Mouse (Mus musculus) E14TG2a.4 (cell line): ENCODE data around the gene Frmd5.

Experiments used
- H3K27me3 ChIP-seq: 2 replicates; pipeline ENCODE4 v1.6.1; 2014; ENCODE audit warnings: low read length, control low read depth; ENCODE audit not compliant: insufficient read depth
- H3K36me3 ChIP-seq: 2 replicates; pipeline ENCODE4 v1.6.1; 2014; ENCODE audit warnings: low read length, control low read depth; ENCODE audit not compliant: insufficient read depth
- H3K4me1 ChIP-seq: replicated peaks from 2 replicates; pipeline ENCODE4 v1.6.1; 2014; ENCODE audit warnings: low read depth, low read length, control low read depth
- H3K4me3 ChIP-seq: replicated peaks from 2 replicates; pipeline ENCODE4 v1.5.1; 2014; ENCODE audit warnings: mild to moderate bottlenecking, low read length
- H3K9me3 ChIP-seq: 2 replicates; pipeline ENCODE4 v1.6.1; 2014; ENCODE audit warnings: low read length, control low read depth
- CTCF ChIP-seq: conservative IDR thresholded peaks from 2 replicates; pipeline ENCODE4 v1.5.1; 2014; ENCODE audit warnings: low read length
- NANOG ChIP-seq: IDR thresholded peaks from 2 replicates; pipeline ENCODE4 v1.6.1; 2014; ENCODE audit warnings: borderline replicate concordance, low read length, mixed read lengths
- POU5F1 ChIP-seq: IDR thresholded peaks from 2 replicates; pipeline ENCODE4 v1.6.1; 2014; ENCODE audit warnings: low read length, borderline replicate concordance

The Frmd5 gene

GRCm38 (mm10) chr2:121588309-121588694 lies 218.6 kb downstream of the Frmd5 start:
- no peaks in the 10 kb centered on the region for H3K27me3 ChIP-seq
- no peaks in the 10 kb centered on the region for H3K9me3 ChIP-seq
- H3K4me3 ChIP-seq: peak overlapping the region; percentile 8; the same call in 1 of the 2 replicates
- TF ChIP-seq POU5F1 (no peak), NANOG (no peak), CTCF (no peak)
- peaks cover 16% of the 10 kb centered on the region for H3K4me1 ChIP-seq
- 0 out of 2 replicates have a peak, but pooled peaks cover 2% of the 10 kb centered on the region for H3K36me3 ChIP-seq

GRCm38 (mm10) chr2:121587523-121588308 lies 219.2 kb downstream of the Frmd5 start:
- 0 out of 2 replicates have a peak, but pooled peaks cover 2% of the 10 kb centered on the region for H3K36me3 ChIP-seq
- TF ChIP-seq NANOG: no peak
- no peak for TF ChIP-seq CTCF
- TF ChIP-seq POU5F1: no peak
- H3K27me3 ChIP-seq: no peaks in the 10 kb centered on the region

GRCm38 (mm10) chr2:121584705-121585104 lies 222.2 kb downstream of the Frmd5 start:
- no peaks in the 10 kb centered on the region for H3K36me3 ChIP-seq

More at GRCm38 (mm10) chr2:121587523-121588308, 219.2 kb downstream of the Frmd5 start:
- H3K4me1 ChIP-seq: peaks cover 16% of the 10 kb centered on the region
- no peaks in the 10 kb centered on the region for H3K9me3 ChIP-seq
- H3K4me3 ChIP-seq: 0 out of 2 replicates have a peak overlapping the region, but pooled peaks have one; percentile 8

GRCm38 (mm10) chr2:121583468-121584116 lies 223.3 kb downstream of the Frmd5 start:
- peaks cover 23% of the 10 kb centered on the region for H3K4me1 ChIP-seq
- H3K27me3 ChIP-seq: no peaks in the 10 kb centered on the region
- TF ChIP-seq CTCF (no peak), NANOG (no peak), POU5F1 (no peak)
- no peaks in the 10 kb centered on the region for H3K9me3 ChIP-seq
- no peak overlapping the region for H3K4me3 ChIP-seq
- no peaks in the 10 kb centered on the region for H3K36me3 ChIP-seq

More at GRCm38 (mm10) chr2:121584705-121585104, 222.2 kb downstream of the Frmd5 start:
- Histone ChIP-seq H3K9me3 (no peaks in the 10 kb centered on the region), H3K27me3 (no peaks in the 10 kb centered on the region), H3K4me1 (peaks cover 17% of the 10 kb centered on the region), H3K4me3 (no peak overlapping the region)
- TF ChIP-seq POU5F1 (no peak), NANOG (no peak), CTCF (no peak)

GRCm38 (mm10) chr2:121582809-121583376 lies 224.0 kb downstream of the Frmd5 start:
- Histone ChIP-seq H3K4me3 (no peak overlapping the region), H3K27me3 (no peaks in the 10 kb centered on the region), H3K36me3 (no peaks in the 10 kb centered on the region), H3K9me3 (no peaks in the 10 kb centered on the region), H3K4me1 (peaks cover 17% of the 10 kb centered on the region)
- TF ChIP-seq POU5F1 (no peak), NANOG (no peak), CTCF (no peak)

- no peaks in the 10 kb centered on the region for H3K9me3 ChIP-seq
- H3K27me3 ChIP-seq: peaks cover 16% of the 10 kb centered on the region; the same call in 1 of the 2 replicates
- no peaks in the 10 kb centered on the region for H3K36me3 ChIP-seq
- TF ChIP-seq POU5F1: no peak
- TF ChIP-seq CTCF: no peak
- TF ChIP-seq NANOG: no peak
- H3K4me3 ChIP-seq: no peak overlapping the region
- peaks cover 47% of the 10 kb centered on the region for H3K4me1 ChIP-seq
These were observed 231.1 kb downstream of the Frmd5 start for GRCm38 (mm10) chr2:121575741-121576201.

- 0 out of 2 replicates have a peak overlapping the region, but pooled peaks have one; percentile 14 for H3K4me3 ChIP-seq
- H3K27me3 ChIP-seq: peaks cover 16% of the 10 kb centered on the region; the same call in 1 of the 2 replicates
- H3K36me3 ChIP-seq: no peaks in the 10 kb centered on the region
- peaks cover 40% of the 10 kb centered on the region for H3K4me1 ChIP-seq
- no peak for TF ChIP-seq POU5F1
- TF ChIP-seq NANOG: no peak
- no peak for TF ChIP-seq CTCF
- H3K9me3 ChIP-seq: no peaks in the 10 kb centered on the region
These were observed 232.7 kb downstream of the Frmd5 start for GRCm38 (mm10) chr2:121574066-121574630.

- no peak overlapping the region for H3K4me3 ChIP-seq
- TF ChIP-seq NANOG (no peak), POU5F1 (no peak), CTCF (peak; percentile 70)
- peaks cover 34% of the 10 kb centered on the region for H3K4me1 ChIP-seq
- H3K27me3 ChIP-seq: peaks cover 16% of the 10 kb centered on the region; the same call in 1 of the 2 replicates
- H3K9me3 ChIP-seq: no peaks in the 10 kb centered on the region
- H3K36me3 ChIP-seq: no peaks in the 10 kb centered on the region
These were observed 235.1 kb downstream of the Frmd5 start for GRCm38 (mm10) chr2:121571780-121572179.
